Mouse (Mus musculus) hindbrain, postnatal 0 days (tissue): ENCODE results near the gene Tbc1d22b. TPM values are rescaled to one million over a fixed set of nuclear protein-coding genes. Genes with fewer than 3 reads are reported as not detected.

ENCODE experiments used
- ATAC-seq: fragments of 200-750 bp; cut with Nextera tagmentation; 2 replicates; pipeline ENCODE4 v1.8.0; 2017; ENCODE audit warnings: mild to moderate bottlenecking, moderate TSS enrichment, moderate library complexity
- DNase-seq: peaks from one replicate; pipeline ENCODE4 v3.0.0-alpha.2; 2015; ENCODE audit warnings: low spot score
- H3K27ac ChIP-seq: fragments of 300-500 bp; sonication (generic); 2 replicates; pipeline ENCODE4 v1.5.1; 2014; ENCODE audit warnings: mild to moderate bottlenecking
- H3K27me3 ChIP-seq: fragments of 300-500 bp; sonication (generic); 2 replicates; pipeline ENCODE4 v1.6.1; 2014; ENCODE audit warnings: low read length, mixed read lengths; ENCODE audit not compliant: insufficient read depth
- H3K36me3 ChIP-seq: fragments of 300-500 bp; sonication (generic); 2 replicates; pipeline ENCODE4 v1.6.1; 2014; ENCODE audit warnings: low read length, mixed read lengths; ENCODE audit not compliant: insufficient read depth
- H3K4me1 ChIP-seq: fragments of 300-500 bp; sonication (generic); 2 replicates; pipeline ENCODE4 v1.6.1; 2014; ENCODE audit warnings: antibody characterized with exemption, low read length, mixed read lengths; ENCODE audit not compliant: insufficient read depth
- H3K4me2 ChIP-seq: fragments of 300-500 bp; sonication (generic); 2 replicates; pipeline ENCODE4 v1.6.1; 2014; ENCODE audit warnings: low read depth, mild to moderate bottlenecking, low read length, moderate library complexity, mixed read lengths
- H3K4me3 ChIP-seq: fragments of 300-500 bp; sonication (generic); 2 replicates; pipeline ENCODE4 v1.5.1; 2014; ENCODE audit warnings: low read length
- H3K9ac ChIP-seq: fragments of 300-500 bp; sonication (generic); replicated peaks from 2 replicates; pipeline ENCODE4 v1.6.1; 2014; ENCODE audit warnings: mild to moderate bottlenecking, low read length, moderate library complexity, mixed read lengths
- H3K9me3 ChIP-seq: fragments of 300-500 bp; sonication (generic); 2 replicates; pipeline ENCODE4 v1.6.1; 2016; ENCODE audit warnings: low read length, mixed read lengths
- CTCF ChIP-seq: IDR thresholded peaks from 2 replicates; pipeline ENCODE4 v1.5.1; 2016; ENCODE audit warnings: antibody characterized with exemption, control low read depth, low read depth
- WGBS: fragments of 180-500 bp; shearing (Covaris S2); extraction: QIAGEN DNeasy Blood & Tissue Kit; methylation state at CpG from one replicate; pipeline ENCODE4 v1.1.7; 2014; 5-methylcytosine and 5-hydroxymethylcytosine counted together
- polyA plus RNA-seq: library from polyadenylated mRNA; unstranded; fragments of >200 nt; fragmentation: Nextera tagmentation; extraction: Ambion mirVana; gene quantifications from 2 replicates; pipeline ENCODE4 v1.2.1, GENCODE M21; 2015
- total RNA-seq: library from RNA; depleted of rRNA; stranded (reverse); fragments of >200 nt; gene quantifications from 2 replicates; pipeline ENCODE4 v1.2.3, GENCODE M21; 2014

The Tbc1d22b gene
- total and polyA plus RNA-seq, 2 experiments from 2014 or later, result 26.4 to 40.4 TPM

DNA sequence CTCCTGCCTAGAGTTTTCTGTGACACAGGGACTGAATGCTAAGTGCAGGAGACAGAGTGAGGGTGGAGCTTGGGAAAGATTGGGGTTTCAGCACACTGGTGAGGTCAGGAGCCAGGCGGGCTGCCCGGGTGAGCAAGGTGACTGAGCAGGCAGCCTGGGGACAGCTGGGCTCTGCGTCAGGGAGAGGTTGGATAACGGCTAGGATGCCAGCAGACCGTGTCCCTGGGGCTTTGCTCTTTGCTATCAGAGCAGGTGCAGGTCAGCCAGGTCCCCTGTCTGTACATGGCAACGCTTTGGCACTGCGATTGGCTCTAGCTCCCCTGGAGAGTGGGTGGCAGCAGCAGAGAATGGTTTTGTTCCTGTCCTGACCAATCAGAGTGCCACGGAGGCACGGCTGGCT lies 77.7 kb downstream of the Tbc1d22b start:
- Histone ChIP-seq H3K4me1 (no peaks in the 10 kb centered on the region), H3K4me2 (no peak overlapping the region), H3K9ac (no peak overlapping the region), H3K36me3 (peaks cover 55% of the 10 kb centered on the region), H3K27ac (no peak overlapping the region), H3K9me3 (no peaks in the 10 kb centered on the region), H3K4me3 (no peak overlapping the region), H3K27me3 (no peaks in the 10 kb centered on the region)
- no peak for TF ChIP-seq CTCF
- ATAC-seq, result no peak
- DNase-seq, result no peak
- WGBS, result 80% methylated on average over 9 of the region's 9 CpGs

DNA sequence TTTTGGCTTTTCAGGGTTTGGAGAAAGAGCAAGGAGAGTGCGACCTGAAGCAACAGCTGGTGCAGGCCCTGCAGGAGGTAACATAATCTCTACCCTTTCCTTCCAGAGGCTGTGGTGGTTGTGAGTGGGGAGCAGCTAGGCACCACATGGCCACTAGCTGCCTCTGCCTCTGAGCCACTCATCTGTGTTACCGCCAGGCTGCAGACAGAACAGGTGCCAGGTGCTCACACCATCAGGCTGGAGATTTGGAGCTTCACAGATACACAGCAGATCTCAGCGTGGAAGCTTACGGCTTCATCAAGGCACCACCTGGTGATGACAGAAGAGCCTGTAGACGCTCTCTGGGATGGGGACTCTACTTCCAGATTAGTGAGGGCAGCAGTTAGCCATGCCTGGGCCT lies 79.4 kb downstream of the Tbc1d22b start:
- Histone ChIP-seq H3K9ac (no peak overlapping the region), H3K36me3 (peaks cover 51% of the 10 kb centered on the region), H3K4me1 (no peaks in the 10 kb centered on the region), H3K4me3 (no peak overlapping the region), H3K9me3 (no peaks in the 10 kb centered on the region), H3K27me3 (no peaks in the 10 kb centered on the region), H3K4me2 (no peak overlapping the region), H3K27ac (no peak overlapping the region)
- WGBS, result 61% methylated on average over 5 of the region's 5 CpGs
- DNase-seq (peak; percentile 37), ATAC-seq (0 out of 2 replicates have a peak, but pooled peaks have one; percentile 29)
- TF ChIP-seq CTCF, result no peak

DNA sequence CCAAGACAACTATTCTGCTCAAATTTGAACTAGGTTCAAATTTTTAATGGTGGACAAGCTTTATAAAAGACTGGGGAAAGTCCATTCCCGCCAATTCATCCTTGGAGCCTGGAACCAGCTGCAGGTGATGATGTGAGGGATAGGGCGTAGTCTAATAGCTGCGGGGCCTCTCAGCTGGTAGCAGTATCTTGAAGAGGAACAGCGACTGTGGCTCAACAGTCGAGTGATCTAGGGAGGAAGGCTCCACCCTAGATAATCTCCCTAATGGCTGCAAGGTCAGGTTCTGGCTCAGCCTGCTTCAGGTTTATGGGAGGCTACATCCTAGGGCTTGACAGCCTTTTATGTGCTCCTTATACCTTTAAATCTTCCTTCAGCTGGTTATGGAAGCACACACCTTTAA lies 80.0 kb downstream of the Tbc1d22b start:
- Histone ChIP-seq H3K9me3 (no peaks in the 10 kb centered on the region), H3K36me3 (peaks cover 56% of the 10 kb centered on the region), H3K27ac (no peak overlapping the region), H3K4me3 (no peak overlapping the region), H3K4me2 (no peak overlapping the region), H3K9ac (no peak overlapping the region), H3K4me1 (no peaks in the 10 kb centered on the region), H3K27me3 (no peaks in the 10 kb centered on the region)
- no peak for TF ChIP-seq CTCF
- 87% methylated on average over 5 of the region's 5 CpGs for WGBS
- ATAC-seq, result no peak
- DNase-seq, result no peak

DNA sequence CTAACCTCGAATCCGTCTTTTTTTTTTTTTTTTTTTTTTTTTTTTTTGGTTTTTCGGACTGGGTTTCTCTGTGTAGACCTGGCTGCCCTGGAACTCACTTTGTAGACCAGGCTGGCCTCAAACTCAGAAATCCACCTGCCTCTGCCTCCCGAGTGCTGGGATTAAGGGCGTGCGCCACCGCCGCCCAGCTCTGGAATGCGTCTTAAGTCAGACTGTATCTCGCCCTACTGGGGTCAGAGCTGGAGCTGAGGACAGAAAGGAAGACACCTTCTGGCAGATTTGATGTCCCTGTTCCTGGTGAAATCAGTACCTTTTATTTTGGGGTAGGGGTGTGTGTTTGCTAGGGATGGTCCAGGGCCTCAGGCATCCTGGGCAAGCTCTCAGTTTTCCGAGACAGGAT lies 82.7 kb downstream of the Tbc1d22b start:
- no peaks in the 10 kb centered on the region for H3K27me3 ChIP-seq
- WGBS, result 96% methylated on average over 11 of the region's 11 CpGs
- no peak overlapping the region for H3K4me3 ChIP-seq
- no peak overlapping the region for H3K4me2 ChIP-seq
- no peak overlapping the region for H3K27ac ChIP-seq
- ATAC-seq (no peak), DNase-seq (no peak)
- H3K36me3 ChIP-seq, result peaks cover 53% of the 10 kb centered on the region
- H3K9ac ChIP-seq, result no peak overlapping the region
- no peaks in the 10 kb centered on the region for H3K9me3 ChIP-seq
- TF ChIP-seq CTCF, result no peak
- no peaks in the 10 kb centered on the region for H3K4me1 ChIP-seq

DNA sequence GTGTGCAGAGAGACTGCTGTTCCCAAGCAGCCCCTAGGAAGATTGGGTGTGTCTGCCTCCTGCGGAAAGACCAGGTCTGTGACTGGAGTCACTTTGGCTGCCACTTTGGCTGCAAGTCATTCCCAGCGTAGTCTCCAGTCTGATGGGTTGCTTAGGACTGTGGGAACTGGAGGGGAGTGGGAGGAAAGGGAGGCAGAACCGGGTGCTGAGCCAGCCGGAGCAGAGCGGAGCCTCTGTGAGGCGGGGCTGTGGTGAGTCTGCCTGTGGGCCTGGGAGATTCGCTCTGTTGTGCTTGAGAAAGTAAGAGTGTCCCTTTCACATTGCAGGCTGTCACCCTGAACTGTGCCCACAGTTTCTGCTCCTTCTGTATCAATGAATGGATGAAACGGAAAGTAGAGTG lies 85.9 kb downstream of the Tbc1d22b start:
- peaks cover 45% of the 10 kb centered on the region for H3K36me3 ChIP-seq
- no peak for TF ChIP-seq CTCF
- ATAC-seq, result no peak

DNA sequence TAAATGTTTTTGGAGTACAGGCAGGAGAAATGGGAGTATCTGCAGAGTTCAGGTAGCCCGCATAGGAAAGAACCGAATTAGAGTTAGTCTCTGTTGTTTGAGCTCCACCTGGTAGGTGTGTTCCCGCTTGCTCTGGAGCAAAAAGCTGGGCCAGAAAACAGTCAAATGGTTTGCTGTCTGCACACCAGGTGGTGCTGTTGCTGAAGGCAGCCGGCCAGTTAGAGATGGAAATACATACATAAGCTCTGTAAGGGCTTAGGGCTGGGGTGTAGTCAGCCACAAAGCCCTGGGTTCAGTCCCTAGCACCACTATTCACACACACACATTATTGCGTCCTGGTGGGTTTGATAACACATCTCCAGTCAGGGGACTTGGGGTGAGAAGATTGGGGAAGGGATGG lies 86.5 kb downstream of the Tbc1d22b start:
- H3K4me1 ChIP-seq, result no peaks in the 10 kb centered on the region
- no peak overlapping the region for H3K9ac ChIP-seq
- H3K27me3 ChIP-seq, result no peaks in the 10 kb centered on the region
- H3K4me2 ChIP-seq, result no peak overlapping the region
- TF ChIP-seq CTCF, result peak; percentile 76
- ATAC-seq (peak; percentile 43; the same call in 1 of the 2 replicates), DNase-seq (peak; percentile 70)
- no peak overlapping the region for H3K27ac ChIP-seq
- H3K9me3 ChIP-seq, result no peaks in the 10 kb centered on the region
- H3K36me3 ChIP-seq, result peaks cover 51% of the 10 kb centered on the region
- H3K4me3 ChIP-seq, result no peak overlapping the region
- 70% methylated on average over 5 of the region's 5 CpGs for WGBS

More for the DNA sequence above, 85.9 kb downstream of the Tbc1d22b start:
- H3K9ac ChIP-seq, result no peak overlapping the region
- H3K27me3 ChIP-seq, result no peaks in the 10 kb centered on the region
- no peak for DNase-seq
- no peak overlapping the region for H3K4me3 ChIP-seq
- H3K4me1 ChIP-seq, result no peaks in the 10 kb centered on the region
- H3K9me3 ChIP-seq, result no peaks in the 10 kb centered on the region
- H3K27ac ChIP-seq, result no peak overlapping the region
- no peak overlapping the region for H3K4me2 ChIP-seq
- 88% methylated on average over 8 of the region's 8 CpGs for WGBS

DNA sequence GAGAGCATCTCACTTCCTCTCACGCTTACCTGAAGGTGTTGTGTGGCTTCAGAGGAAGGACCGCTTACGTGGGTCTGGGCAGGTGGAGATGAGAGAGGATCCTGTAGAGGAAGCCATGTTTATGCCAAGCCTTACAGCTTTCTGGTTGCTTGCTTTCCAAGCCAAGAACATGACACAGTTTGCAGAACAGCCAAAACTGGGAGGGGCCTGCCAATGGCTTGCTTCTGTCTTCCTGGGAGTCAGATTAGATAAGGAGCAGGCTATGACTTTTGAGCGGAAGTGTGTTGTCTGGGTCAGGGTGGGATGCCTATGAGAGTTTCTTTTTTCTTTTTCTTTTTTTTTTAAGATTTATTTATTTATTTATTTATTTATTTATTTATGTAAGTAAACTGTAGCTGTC lies 87.8 kb downstream of the Tbc1d22b start:
- no peak for TF ChIP-seq CTCF
- H3K4me1 ChIP-seq, result no peaks in the 10 kb centered on the region
- peaks cover 51% of the 10 kb centered on the region for H3K36me3 ChIP-seq
- H3K4me3 ChIP-seq, result no peak overlapping the region
- no peaks in the 10 kb centered on the region for H3K27me3 ChIP-seq
- H3K27ac ChIP-seq, result no peak overlapping the region
- no peak for ATAC-seq
- 0 out of 2 replicates have a peak overlapping the region, but pooled peaks have one; percentile 21 for H3K9ac ChIP-seq
- no peak for DNase-seq
- H3K4me2 ChIP-seq, result no peak overlapping the region
- WGBS, result 88% methylated on average over 4 of the region's 4 CpGs
- H3K9me3 ChIP-seq, result no peaks in the 10 kb centered on the region
